25 mouse cellular contexts compared by ENCODE assay signal in genomic region chr12:30936899-30937298, GRCm38 (mm10). TPM values are rescaled to one million over a fixed set of nuclear protein-coding genes. Genes with fewer than 3 reads are reported as not detected.
DNase-seq lines count a peak whose midpoint lies in the region; ATAC-seq and TF ChIP-seq lines count a peak whose summit lies in the region.
"Had no signal": no experiment of that assay in that cellular context is flagged by ENCODE, and none has a peak within 500 bp of the region (broad histone marks: within the 10 kb centered on the region; RNA-seq: fewer than 3 reads in every experiment).

No protein-coding gene starts in this region.

- no peak overlapping the region for H3K4me2 ChIP-seq in liver, embryonic 14.5 days (ENCODE audit: low read depth)
- H3K4me2 ChIP-seq in liver, embryonic 12.5 days = no peak overlapping the region
- H3K4me2 ChIP-seq: embryonic facial prominence, embryonic 15.5 days had no signal

- H3K27ac ChIP-seq in liver, embryonic 14.5 days = no peak overlapping the region
- H3K27ac ChIP-seq in liver, embryonic 12.5 days = no peak overlapping the region
- H3K27ac ChIP-seq: embryonic facial prominence, embryonic 15.5 days; forebrain, embryonic 10.5 days; heart, embryonic 10.5 days had no signal

- peaks cover 23% of the 10 kb centered on the region for H3K36me3 ChIP-seq in liver, embryonic 14.5 days (replicated peaks; ENCODE audit: control insufficient read depth, insufficient read depth, low read depth)
- peaks cover 46% of the 10 kb centered on the region for H3K36me3 ChIP-seq in liver, embryonic 12.5 days
- H3K36me3 ChIP-seq: embryonic facial prominence, embryonic 15.5 days; heart, embryonic 10.5 days had no signal

- peak; percentile 37 for DNase-seq in kidney, adult 11 months
- no peak for DNase-seq in kidney, postnatal 4 days
- DNase-seq in kidney, adult 9 months = peak; percentile 45
- DNase-seq in kidney, postnatal 10 days = no peak
- DNase-seq in liver, embryonic 14.5 days (ENCODE audit: low read depth in 3 of 3, low spot score in 3 of 3) = no peak
- no peak for DNase-seq in layer of hippocampus, postnatal 14 days (ENCODE audit: low spot score in 2 of 2)
- DNase-seq: adrenal gland, postnatal 10 days; B cell, adult 2 months; cerebellum, adult 11 months; cerebellum, adult 8-10 months; cerebellum, postnatal 14 days; embryo, embryonic 11 days; gastrocnemius, postnatal 36 days; heart, adult 18-20 months; heart, postnatal 10 days; heart, postnatal 4 days had no signal

- TF ChIP-seq CTCF in liver, embryonic 14.5 days (IDR thresholded peaks at IDR 0.05; ENCODE audit: low read depth) = no peak

- 73% methylated on average over 2 of the region's 2 CpGs for WGBS in liver, embryonic 14.5 days (ENCODE audit: insufficient replicate concordance)
- 73% methylated on average over 2 of the region's 2 CpGs for WGBS in liver, embryonic 12.5 days (ENCODE audit: insufficient replicate concordance)

- no peaks in the 10 kb centered on the region for H3K9me3 ChIP-seq in liver, embryonic 14.5 days (ENCODE audit: control insufficient read depth, low read length)
- H3K9me3 ChIP-seq in liver, embryonic 12.5 days (replicated peaks) = no peaks in the 10 kb centered on the region
- H3K9me3 ChIP-seq: embryonic facial prominence, embryonic 15.5 days; forebrain, embryonic 10.5 days; heart, embryonic 10.5 days had no signal

- no peak overlapping the region for H3K4me3 ChIP-seq in liver, embryonic 14.5 days (ENCODE audit: insufficient read depth in 1 of 2, low read depth in 2 of 2, low read length in 2 of 2)
- H3K4me3 ChIP-seq in liver, embryonic 12.5 days = no peak overlapping the region
- H3K4me3 ChIP-seq: embryonic facial prominence, embryonic 15.5 days; erythroblast, embryonic 14.5 days; forebrain, embryonic 10.5 days; heart, embryonic 10.5 days had no signal

- TF ChIP-seq EP300 in liver, embryonic 14.5 days (IDR thresholded peaks at IDR 0.05; ENCODE audit: low read depth) = no peak

- no peak overlapping the region for H3K9ac ChIP-seq in liver, embryonic 14.5 days (replicated peaks)
- no peak overlapping the region for H3K9ac ChIP-seq in liver, embryonic 12.5 days
- H3K9ac ChIP-seq: embryonic facial prominence, embryonic 15.5 days had no signal

- peak; percentile 28; the same call in 1 of the 2 replicates for ATAC-seq in liver, embryonic 14.5 days (ENCODE audit: insufficient read depth)
- ATAC-seq in liver, embryonic 12.5 days = no peak
- ATAC-seq in CD4-positive, CD25-positive, alpha-beta regulatory T cell, adult 4 months = no peak
- ATAC-seq: forebrain, embryonic 14.5 days had no signal

- H3K4me1 ChIP-seq in liver, embryonic 14.5 days (replicated peaks; ENCODE audit: control insufficient read depth in 2 of 2, insufficient read depth in 2 of 2, low read length in 1 of 2) = no peaks in the 10 kb centered on the region
- no peaks in the 10 kb centered on the region for H3K4me1 ChIP-seq in liver, embryonic 12.5 days
- H3K4me1 ChIP-seq: embryonic facial prominence, embryonic 15.5 days; forebrain, embryonic 10.5 days; heart, embryonic 10.5 days had no signal

- H3K27me3 ChIP-seq in liver, embryonic 14.5 days (ENCODE audit: control insufficient read depth, insufficient read depth, low read length) = no peaks in the 10 kb centered on the region
- no peaks in the 10 kb centered on the region for H3K27me3 ChIP-seq in liver, embryonic 12.5 days (replicated peaks)
- H3K27me3 ChIP-seq: embryonic facial prominence, embryonic 15.5 days had no signal

RNA-seq across cellular contexts. Expression of gene Sh3yl1, which starts 25.4 kb away (rescaled TPM):
- polyA plus RNA-seq in liver, embryonic 14.5 days (2012; rRNA removed) = 11.0 and 19.4 TPM in 2 replicates
- polyA plus RNA-seq in liver, embryonic 14.5 days (2014; fragmentation: Nextera tagmentation; extraction: Ambion mirVana) = 31.3 and 37.4 TPM in 2 replicates
- polyA plus RNA-seq in liver, embryonic 12.5 days (2016; fragmentation: Nextera tagmentation; extraction: Ambion mirVana) = 36.0 and 38.4 TPM in 2 replicates
- polyA plus RNA-seq in CD4-positive, CD25-positive, alpha-beta regulatory T cell, adult 4 months (2017; shearing (Covaris generic)) = 1 to 10 TPM; 1.0 to 1.4 TPM
- 10 to 100 TPM; 15.1 to 17.0 TPM for total RNA-seq in layer of hippocampus, postnatal 14 days (2021)

RNA-seq across cellular contexts. Expression of gene Acp1, which starts 25.5 kb away (rescaled TPM):
- polyA plus RNA-seq in liver, embryonic 14.5 days (2012; rRNA removed) = 21.0 and 43.2 TPM in 2 replicates
- 349 and 368 TPM in 2 replicates for polyA plus RNA-seq in liver, embryonic 14.5 days (2014; fragmentation: Nextera tagmentation; extraction: Ambion mirVana)
- polyA plus RNA-seq in liver, embryonic 12.5 days (2016; fragmentation: Nextera tagmentation; extraction: Ambion mirVana) = 299 and 326 TPM in 2 replicates
- polyA plus RNA-seq in CD4-positive, CD25-positive, alpha-beta regulatory T cell, adult 4 months (2017; shearing (Covaris generic)) = 100 to 1,000 TPM in 1 of 2 experiments, 10 to 100 TPM in 1; 86.1 to 104 TPM
- total RNA-seq in layer of hippocampus, postnatal 14 days (2021) = 10 to 100 TPM; 55.8 to 64.1 TPM

RNA-seq across cellular contexts. Expression of gene Alkal2, which starts 52.8 kb away (rescaled TPM):
- polyA plus RNA-seq in liver, embryonic 14.5 days (2012; rRNA removed) = not detected in 2 replicates
- not detected in 2 replicates for polyA plus RNA-seq in liver, embryonic 14.5 days (2014; fragmentation: Nextera tagmentation; extraction: Ambion mirVana)
- not detected in 2 replicates for polyA plus RNA-seq in liver, embryonic 12.5 days (2016; fragmentation: Nextera tagmentation; extraction: Ambion mirVana)
- not detected for polyA plus RNA-seq in CD4-positive, CD25-positive, alpha-beta regulatory T cell, adult 4 months (2017; shearing (Covaris generic))
- total RNA-seq in layer of hippocampus, postnatal 14 days (2021) = 1 to 10 TPM; 2.8 to 6.3 TPM
- total RNA-seq: common myeloid progenitor, adult 5-6 weeks; heart, postnatal 4 days; MEL had no signal
- polyA plus RNA-seq: erythroblast, embryonic 14.5 days; forebrain, embryonic 14.5 days had no signal

Comparison
In these comparisons a context has a peak if more than half of its experiments do, and no peak if none do; other contexts are left out.
1. DNase-seq: peak in kidney, adult 11 months (single experiment) and kidney, adult 9 months (single experiment); none in kidney, postnatal 4 days (0 of 2), kidney, postnatal 10 days (single experiment), liver, embryonic 14.5 days (0 of 3) and layer of hippocampus, postnatal 14 days (0 of 2).
2. RNA of gene Sh3yl1, which starts 25.4 kb away (polyA plus RNA-seq): 36.0 to 38.4 TPM in liver, embryonic 12.5 days and 11.0 to 37.4 TPM in liver, embryonic 14.5 days; 1.0 to 1.4 TPM in CD4-positive, CD25-positive, alpha-beta regulatory T cell, adult 4 months; every median in the first group is over 4 times any median in the second.